Mouse (Mus musculus) frontal cortex, postnatal 10 days (tissue): ENCODE data around the gene Ssna1.
"Not testable (repeated sequence)": the region's sequence is repeated elsewhere in the genome, so short reads cannot be mapped to it uniquely, and the experiment has no call there.

Source experiments
- DNase-seq, 2 experiments: peaks; one replicate each; pipeline ENCODE4 v3.0.0; 2022; ENCODE audit warnings: low spot score in 2 of 2, mixed read lengths in 1 of 2

Gene Ssna1

DNA sequence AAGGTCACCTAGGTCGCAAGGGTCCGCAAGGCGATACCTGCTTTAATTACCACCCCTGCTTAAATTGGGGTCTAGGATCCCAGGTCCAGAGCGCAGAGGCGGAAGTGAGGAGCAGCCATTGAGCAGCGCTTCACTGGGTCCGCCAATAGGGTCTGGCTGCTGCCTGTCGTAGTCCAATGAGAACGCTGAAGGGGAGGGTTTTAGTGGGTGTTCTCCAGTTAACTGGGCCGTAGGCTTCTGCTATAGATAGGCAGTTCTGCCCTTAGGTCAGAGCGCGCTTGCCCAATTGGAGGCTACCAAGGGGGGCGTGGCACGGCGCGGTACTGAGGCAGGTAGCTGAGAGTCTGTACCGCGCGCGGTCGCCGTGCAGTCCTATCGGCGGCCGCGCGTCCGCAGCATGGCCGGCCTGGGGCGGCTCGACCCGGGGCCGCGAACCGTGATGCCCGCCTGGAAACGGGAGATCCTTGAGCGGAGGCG lies 9.9 kb downstream of the Ssna1 start, which contains the start of gene Tprn:
Gene Tprn, plus strand, starts transcription at position 328 of the 477 bp plus-strand sequence.
- DNase-seq = peak; percentile 91 to 95

DNA sequence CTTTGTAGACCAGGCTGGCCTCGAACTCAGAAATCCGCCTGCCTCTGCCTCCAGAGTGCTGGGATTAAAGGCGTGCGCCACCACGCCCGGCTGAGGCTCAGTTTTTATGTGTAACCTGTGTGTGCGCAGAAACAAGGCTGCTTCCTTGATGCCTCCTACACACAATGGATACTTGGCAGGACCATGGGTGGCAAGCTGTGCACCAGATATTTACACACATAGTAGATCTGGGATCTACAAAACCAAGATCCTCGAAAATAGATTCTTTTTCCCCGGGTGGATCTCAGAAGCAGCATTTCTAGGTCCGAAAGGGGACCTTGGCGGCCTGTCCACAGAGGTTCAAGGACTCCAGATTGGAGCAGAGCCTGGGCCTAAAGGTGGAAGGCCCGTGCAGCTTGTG lies 10.4 kb downstream of the Ssna1 start:
- DNase-seq = peak in 1 of 2 experiments; percentile 8

DNA sequence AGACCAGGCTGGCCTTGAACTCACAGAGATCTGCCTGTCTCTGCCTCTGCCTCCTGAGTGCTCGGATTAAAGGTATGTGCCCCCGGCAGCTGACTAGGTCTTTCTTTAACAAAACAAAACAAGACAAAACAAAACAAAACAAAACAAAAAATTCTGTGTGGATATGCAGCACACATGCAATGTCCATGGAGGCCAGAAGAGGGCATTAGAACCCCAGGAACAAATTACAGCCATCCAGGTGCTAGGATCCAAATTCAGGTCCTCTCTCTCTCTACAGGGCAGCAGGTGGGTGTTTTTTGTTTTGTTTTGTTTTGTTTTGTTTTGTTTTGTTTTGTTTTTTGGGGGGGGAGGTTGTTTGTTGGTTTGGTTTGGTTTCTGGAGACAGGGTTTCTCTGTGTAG lies 13.4 kb downstream of the Ssna1 start:
- DNase-seq = no peak

DNA sequence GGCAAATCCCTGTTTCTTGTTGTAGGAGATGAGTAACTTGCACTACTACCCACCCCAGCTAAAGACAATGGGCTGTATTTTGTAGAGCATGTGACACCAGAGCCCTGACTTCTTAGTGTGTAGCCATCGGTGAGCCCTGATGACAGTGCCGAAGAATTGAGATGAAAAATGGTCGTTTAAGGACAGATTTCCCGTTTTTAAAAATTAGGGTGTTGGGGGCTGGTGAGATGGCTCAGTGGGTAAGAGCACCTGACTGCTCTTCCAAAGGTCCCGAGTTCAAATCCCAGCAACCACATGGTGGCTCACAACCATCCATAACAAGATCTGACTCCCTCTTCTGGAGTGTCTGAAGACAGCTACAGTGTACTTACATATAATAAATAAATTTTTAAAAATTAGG lies 15.0 kb downstream of the Ssna1 start:
- DNase-seq = not testable (repeated sequence)

DNA sequence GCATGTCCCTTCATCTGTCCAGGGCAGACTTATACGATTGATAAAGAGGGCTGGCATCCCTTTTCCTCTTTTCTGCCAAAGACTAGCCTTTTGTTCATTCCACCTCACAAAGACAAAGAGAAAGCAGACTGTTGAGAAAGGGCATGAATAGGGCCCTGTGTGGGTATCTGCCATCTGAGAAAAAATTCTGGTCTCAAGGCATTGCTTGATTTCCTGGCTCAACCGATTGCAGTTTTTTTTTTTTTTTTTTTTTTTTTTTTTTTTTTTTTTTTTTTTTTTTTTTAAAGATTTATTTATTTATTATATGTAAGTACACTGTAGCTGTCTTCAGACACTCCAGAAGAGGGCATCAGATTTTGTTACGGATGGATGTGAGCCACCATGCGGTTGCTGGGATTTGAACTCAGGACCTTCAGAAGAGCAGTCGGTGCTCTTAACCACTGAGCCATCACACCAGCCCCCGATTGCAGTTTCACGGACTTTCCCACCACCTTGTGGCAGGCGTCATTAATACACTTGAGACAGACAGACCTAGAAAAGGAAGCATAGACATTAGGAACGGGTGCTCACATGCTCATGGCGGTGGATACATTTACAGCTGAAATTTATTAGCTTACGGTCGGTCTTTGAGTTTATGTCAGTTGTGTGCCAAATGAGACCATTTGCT lies 15.7 kb downstream of the Ssna1 start:
- DNase-seq = not testable (repeated sequence)

DNA sequence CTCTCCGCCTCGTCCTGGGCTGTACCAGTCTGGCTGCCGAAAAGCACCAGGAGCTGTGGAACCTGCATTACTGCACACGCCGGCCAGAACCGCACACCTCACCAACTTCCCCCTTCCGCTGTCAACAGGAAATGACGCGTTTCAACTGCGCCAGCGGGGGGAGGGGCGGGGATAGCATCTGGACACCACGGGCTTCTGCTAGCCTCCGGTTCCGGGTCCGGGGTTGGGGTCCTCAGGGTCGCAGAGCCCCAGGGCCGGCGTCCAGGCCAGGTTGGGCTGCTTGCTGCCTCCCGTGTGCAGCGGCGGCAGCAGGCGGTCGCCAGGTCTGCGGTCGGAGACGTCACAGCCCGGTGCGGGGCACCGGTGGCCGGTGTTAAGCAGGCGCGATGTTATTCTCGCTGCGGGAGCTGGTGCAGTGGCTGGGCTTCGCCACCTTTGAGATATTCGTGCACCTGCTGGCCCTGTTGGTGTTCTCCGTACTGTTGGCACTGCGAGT lies 16.9 kb downstream of the Ssna1 start, which contains the start of gene Tmem203:
Gene Tmem203, plus strand, starts transcription at position 156 of the 496 bp plus-strand sequence.
- DNase-seq = peak; percentile 77 to 83

DNA sequence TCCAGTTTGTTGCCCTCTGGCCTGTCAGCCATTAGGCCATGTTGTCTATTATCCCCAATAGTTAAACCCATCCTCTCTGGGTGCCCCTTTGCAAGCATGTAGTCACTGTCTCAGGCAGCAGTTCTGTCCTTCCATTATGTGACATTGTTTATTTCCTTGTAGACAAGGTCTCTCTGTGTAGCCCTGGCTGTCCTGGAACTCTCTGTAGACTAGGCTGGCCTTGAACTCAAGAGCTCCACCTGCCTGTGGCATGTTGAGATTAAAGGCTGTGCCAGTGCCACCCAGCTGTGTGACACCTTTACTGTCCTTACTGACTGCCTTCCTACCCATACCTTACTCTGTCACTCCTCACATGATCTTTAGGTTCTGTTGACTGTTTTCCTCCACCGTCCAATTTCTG lies 19.9 kb downstream of the Ssna1 start:
- no peak for DNase-seq

DNA sequence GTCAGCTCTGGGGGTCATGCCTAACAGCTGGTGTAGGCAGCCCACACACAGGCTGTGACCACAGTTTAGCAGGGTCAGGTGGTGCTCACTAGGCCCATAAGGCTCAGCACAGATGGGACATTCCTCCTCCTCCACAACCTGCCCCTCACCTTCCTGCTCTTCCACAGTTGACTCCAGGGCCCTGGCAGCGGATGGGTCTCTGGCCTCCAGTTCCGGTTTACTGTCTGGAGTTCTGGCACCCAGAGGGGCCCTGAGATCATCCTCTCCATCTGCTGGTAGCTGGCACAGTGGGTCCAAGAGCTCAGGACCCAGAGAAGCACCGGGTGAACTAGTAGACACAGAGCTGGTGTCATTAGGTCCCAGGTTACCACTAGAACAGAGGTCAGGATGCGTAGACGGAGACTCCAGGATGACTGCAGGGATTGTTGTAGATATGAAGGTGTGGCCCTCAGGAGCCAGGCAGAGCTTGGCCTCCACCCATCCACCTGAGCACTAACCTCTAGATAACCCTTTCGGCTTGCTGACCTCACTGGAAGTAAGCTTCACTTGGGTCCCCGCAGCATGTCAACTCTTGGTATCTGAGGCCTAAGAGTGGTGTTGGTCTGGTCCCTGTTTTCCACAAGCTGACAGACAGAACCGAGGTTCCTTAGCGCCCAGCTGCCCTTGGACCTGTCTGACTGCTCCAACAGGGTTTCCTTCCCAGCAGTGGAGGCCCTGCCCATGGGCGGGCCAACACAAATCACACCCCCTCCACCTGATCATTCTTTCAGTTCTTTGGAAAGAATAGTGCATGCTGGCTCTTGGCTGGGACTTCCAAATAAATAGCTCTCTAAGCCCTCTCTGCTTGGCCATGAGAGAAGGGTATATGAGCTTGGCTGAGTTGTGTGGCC lies 25.8 kb downstream of the Ssna1 start, which contains the start of gene AL732309.1:
Gene AL732309.1, minus strand, starts transcription at position 681 of the 890 bp plus-strand sequence.
- no peak for DNase-seq

DNA sequence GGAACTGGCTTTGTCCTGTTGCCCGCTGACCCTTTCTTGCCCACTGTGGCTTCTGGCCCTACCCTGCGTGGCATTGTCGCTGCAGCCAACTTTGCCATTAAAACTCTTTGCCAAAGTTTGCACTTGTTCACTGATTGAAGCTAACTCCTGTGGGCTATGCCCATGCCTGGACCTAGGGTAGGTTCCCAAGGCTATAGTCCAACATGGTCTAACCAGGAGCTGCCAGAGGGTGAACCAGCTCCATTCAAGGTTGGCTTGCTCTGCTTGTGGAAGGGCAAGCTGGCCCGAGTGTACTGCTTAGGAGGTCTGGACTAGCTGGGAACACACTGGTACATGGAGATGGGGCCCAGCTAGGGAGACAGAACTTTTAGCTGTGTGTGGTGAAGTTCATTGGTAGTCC lies 28.1 kb downstream of the Ssna1 start:
- no peak for DNase-seq

DNA sequence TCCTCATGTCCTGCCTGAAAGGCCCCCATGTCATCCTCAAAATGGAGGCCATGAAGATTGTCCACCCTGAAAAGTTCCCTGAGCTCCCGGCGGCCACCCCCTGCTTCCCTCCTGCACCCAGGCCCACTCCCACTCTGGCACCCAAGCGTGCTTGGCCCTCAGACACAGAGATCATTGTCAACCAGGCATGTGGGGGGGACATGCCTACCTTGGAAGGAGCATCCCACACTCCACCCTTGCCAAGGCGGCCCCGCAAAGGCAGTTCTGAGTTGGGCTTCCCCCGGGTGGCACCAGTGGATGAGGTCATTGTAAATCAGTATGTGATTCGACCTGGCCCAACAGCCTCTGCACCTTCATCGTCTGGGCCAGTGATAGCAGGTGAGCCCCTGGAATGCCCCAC lies 28.9 kb downstream of the Ssna1 start:
- no peak for DNase-seq

DNA sequence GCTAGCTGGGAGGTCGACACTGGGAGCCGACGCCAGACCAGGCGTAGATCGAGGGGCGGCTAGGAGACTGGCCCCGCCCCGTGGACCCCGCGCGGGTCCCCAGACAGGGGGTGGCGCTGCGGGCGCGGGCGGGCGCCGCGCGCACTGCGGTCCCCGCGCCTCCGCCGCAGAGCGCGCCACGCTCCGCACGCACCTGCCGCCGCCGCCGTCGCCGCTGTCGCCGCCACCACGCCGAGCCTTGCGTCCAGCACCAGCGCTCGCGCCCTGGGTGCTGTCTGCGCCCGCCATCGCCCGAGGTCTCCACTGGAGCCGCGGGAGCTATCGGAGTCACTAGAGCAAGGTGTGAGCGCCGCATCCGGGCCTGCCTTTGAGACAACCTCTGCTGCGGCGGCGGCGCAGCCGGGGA lies 30.1 kb downstream of the Ssna1 start, which contains the start of the genes Rnf208 and Cysrt1:
Gene Rnf208, plus strand, starts transcription at position 155 of the 406 bp plus-strand sequence.
Gene Cysrt1, minus strand, starts transcription at position 352 of the 406 bp plus-strand sequence.
- peak in 1 of 2 experiments; percentile 49 for DNase-seq

DNA sequence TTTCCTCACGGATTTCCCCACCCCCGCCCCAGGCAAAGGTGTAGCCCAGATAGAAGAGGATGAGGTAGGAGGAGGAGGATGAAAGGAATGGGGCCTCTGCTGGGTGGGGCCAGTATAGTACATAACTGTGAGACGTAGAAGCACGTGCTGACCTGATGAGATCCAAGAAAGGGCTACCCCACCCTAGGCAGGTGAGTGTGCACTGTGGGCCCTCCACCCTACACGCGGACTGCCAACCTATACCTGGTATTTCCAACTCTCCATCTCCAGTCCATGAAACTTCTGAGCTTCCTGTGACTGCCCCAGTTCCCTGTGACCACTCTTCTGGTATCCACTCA lies 30.8 kb downstream of the Ssna1 start:
- no peak for DNase-seq

DNA sequence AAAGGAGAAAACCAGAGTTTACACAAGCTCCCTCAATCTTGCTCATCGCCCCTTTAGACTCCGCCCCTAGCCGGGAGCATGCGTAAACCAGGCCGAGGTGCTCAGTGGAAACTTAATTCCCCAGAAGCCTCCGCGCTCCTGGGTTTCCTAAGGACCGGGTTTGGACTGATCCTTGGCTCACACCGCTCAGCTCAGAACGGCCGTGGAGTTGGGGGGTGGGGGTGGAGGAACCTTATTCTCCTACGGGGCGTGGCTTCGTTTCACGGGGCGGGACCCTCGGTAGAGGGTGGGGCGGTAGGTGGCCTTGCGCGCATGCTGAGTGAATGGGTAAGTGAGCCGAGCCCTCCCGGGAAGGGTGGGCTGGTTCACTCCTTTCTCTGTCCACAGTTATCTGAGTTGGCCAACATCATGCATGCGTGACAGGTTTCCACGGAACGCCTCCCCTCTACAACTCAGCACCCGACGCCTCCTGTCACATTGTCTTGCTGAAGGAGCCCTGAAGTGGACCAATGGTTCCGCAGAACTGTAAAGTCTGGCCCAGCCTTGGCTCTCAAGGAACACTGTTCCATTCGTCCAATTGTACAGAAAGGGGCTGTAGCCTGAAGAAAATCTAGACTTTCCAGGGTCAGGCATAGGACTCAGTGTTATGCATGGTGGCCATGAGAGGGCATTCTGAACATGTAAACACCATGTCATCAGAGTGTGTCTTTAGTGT lies 31.4 kb downstream of the Ssna1 start:
- DNase-seq = peak in 1 of 2 experiments; percentile 66

DNA sequence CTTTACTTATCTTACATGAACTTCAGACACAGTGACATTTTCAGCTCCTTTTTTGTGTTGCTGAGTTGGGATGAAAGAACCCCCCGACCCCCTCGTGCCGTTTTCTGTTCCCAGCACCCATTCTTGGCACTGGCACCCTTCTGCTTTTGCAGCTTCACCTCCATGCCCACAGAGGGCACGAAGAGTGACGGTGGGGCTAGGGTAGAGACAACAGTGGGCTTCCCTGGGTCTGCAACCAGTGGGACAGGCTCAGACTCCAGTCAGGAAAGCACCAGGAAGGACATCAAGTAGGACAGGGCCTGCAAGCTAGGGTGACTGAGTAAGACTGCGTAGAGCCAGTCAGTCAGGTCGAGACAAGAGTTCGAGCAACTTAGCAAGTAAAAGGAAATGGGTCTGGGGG lies 31.9 kb downstream of the Ssna1 start:
- DNase-seq = no peak

DNA sequence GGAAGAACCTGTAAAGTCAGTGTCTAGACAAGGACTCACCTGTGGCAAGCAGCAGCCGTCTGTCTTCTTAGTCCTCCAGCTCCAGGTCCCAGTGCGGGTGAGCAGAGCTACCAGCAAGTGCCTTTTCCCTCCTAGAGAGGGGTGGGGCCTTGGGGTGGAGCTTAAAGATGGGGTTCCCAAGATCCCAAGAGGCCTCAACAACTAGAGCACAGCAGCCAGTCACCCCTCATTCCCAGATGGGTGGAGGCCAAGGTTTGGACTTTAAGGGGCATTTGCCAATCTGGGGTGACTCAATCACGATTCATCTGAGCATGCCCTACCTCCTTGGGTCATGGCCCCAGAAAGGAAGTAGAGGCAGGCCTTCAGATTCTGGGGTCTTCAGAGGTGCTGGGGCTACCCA lies 32.5 kb downstream of the Ssna1 start:
- no peak for DNase-seq

DNA sequence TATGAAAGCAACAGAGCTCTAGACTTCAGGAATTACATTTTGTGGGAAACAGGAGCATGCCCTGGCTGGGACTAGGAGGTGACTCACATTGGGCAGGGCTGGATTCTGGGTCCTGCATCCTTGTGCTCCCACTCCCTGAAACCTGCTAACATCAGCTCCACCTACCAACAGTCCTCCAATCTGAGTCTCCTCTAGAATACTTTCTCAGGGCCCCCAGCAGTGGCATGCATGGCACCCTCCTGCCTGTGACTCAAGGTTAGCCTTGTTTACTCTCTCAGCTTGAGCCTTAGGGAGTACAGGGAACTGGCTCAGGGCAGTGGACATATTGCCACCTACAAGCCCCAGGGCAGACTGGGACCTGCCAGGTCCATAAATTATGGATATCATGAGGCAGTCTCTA lies 34.1 kb downstream of the Ssna1 start:
- DNase-seq = no peak

DNA sequence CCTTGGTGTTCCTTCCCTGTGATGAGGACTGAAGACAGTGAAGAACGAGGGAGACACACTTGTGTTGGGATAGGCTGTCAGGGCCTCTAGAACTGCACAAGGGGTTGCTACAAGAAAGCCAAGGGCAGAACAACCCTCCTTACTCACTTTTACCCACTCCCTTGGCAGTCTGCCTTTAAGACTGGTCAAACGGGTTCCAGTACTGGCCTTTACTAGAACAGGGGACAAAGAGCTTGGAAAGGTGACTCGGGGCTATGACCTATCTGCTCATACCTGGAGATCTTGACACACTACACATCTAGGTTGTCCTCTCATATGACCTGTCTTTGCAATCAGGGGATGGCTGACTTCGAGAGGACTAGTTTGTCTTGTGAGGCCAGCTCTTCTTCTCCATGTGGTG lies 34.7 kb downstream of the Ssna1 start:
- no peak for DNase-seq

DNA sequence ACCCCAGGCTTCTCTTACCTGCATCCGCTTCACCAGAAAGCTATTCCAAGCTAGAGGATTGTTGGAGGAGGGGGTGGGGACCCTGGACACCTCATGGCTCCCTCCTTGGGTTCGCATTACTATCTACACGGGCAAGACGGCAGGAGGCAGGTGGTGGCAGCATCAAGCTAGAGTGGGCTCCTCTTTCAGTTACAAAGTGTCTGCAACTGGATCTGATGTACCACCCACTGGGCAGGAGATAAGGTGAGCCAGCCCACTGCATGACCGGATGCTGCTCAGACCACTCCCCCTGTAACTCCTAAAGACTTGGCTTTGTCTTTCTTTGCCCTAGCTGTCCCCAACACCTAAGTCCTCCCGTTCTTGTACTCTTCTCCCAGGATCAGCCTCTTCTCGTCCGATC lies 35.6 kb downstream of the Ssna1 start, which contains the start of gene Rnf224:
Gene Rnf224, minus strand, starts transcription at position 174 of the 400 bp plus-strand sequence.
- no peak for DNase-seq

DNA sequence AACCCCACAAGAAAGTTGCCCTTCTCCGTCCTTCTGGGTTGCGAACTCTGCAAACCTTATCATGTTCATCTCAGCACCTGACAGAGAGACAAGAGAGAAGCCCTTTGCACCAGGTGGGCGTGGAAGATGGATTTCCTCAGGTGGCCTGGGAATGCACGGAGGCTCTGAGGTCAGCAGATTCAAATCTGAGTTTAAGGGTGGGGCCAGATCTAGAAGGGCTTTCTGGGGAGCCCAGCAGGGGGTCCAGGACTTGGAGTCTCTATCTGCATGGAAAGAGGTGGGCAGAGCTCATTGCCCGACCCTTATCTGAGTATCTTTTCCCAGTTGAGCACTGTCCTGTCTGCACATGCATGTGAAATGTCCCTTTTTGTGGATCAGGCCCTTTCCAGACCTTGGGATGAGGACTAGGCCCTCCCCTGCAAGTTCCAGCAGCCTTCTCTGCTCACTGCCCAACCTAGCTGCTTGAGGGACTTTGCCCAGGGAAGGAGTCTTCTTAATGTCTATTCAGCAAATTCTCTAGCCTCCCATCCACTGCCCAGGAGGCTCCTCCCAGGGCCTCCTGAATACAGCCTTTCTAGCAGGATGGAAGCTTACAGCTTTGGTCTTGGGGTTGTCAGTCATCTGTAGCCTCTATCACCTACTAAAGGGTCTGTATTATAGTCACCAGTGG lies 37.6 kb downstream of the Ssna1 start:
- DNase-seq = no peak

DNA sequence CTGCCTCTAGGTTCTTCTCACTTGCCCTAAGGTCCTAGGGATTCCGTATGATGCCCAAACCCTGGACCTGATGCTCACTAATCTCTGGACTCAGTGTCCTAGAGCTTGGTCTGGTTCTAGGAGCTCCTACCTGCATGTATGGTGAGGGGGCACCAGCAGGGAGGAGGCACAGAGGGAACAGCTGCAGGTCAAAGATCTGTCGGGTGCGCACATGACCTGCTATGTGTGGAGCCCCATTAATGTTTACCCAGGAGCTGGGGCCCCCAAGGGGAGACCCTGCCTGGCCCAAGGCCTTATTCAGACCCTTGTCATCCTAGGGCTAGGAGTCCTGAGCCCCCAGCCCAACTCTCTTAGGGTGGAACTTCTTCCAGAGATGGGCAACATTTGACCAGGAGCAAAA lies 38.2 kb downstream of the Ssna1 start, which contains the start of gene Slc34a3:
Gene Slc34a3, minus strand, starts transcription at position 315 of the 400 bp plus-strand sequence.
- no peak for DNase-seq

DNA sequence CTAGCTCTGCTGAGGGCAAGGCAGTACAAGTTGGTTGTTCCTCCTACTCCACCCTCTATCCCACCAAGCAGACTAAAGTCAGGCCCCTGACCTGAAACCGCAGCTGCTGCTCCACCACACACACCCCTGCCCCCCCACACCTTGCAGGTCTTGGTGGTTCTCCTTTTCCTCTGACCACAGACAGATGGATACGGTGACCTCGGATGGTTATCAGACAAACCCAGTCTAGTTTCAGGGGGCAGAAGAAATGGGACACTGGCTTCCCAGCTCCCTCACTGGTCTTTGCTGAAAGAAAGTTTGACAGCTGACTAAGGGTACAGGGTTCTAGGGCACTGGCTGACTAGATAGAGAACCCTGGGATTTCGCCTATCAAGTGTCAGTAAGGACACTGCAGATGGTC lies 38.8 kb downstream of the Ssna1 start:
- DNase-seq = no peak
